Mouse (Mus musculus) limb, embryonic 14.5 days (tissue): ENCODE data around the gene Ypel3. TPM values are rescaled to one million over a fixed set of nuclear protein-coding genes. Genes with fewer than 3 reads are reported as not detected.

Source experiments
- ATAC-seq: fragments of 200-750 bp; cut with Nextera tagmentation; 2 replicates; pipeline ENCODE4 v1.8.0; 2017; ENCODE audit warnings: low read depth, moderate number of reproducible peaks, moderate TSS enrichment; ENCODE audit not compliant: low FRiP score
- DNase-seq: peaks from one replicate; pipeline ENCODE4 v3.0.0-alpha.2; 2015; ENCODE audit warnings: low spot score
- H3K27ac ChIP-seq: fragments of 300-500 bp; sonication (generic); replicated peaks from 2 replicates; pipeline ENCODE4 v1.5.1; 2014; ENCODE audit warnings: low read depth, mild to moderate bottlenecking, low read length, moderate library complexity, mixed read lengths
- H3K27me3 ChIP-seq: fragments of 300-500 bp; sonication (generic); 2 replicates; pipeline ENCODE4 v1.6.1; 2014; ENCODE audit warnings: low read length, mixed read lengths; ENCODE audit not compliant: control insufficient read depth, insufficient read depth
- H3K36me3 ChIP-seq: fragments of 300-500 bp; sonication (generic); 2 replicates; pipeline ENCODE4 v1.6.1; 2014; ENCODE audit warnings: mild to moderate bottlenecking, low read length, moderate library complexity, mixed read lengths; ENCODE audit not compliant: control insufficient read depth, insufficient read depth
- H3K4me1 ChIP-seq: fragments of 300-500 bp; sonication (generic); 2 replicates; pipeline ENCODE4 v1.6.1; 2014; ENCODE audit warnings: antibody characterized with exemption, low read length, mixed read lengths; ENCODE audit not compliant: control insufficient read depth, insufficient read depth
- H3K4me2 ChIP-seq: fragments of 300-500 bp; sonication (generic); replicated peaks from 2 replicates; pipeline ENCODE4 v1.6.1; 2014; ENCODE audit warnings: low read depth, mild to moderate bottlenecking, low read length, moderate library complexity; ENCODE audit not compliant: severe bottlenecking
- H3K4me3 ChIP-seq: fragments of 300-500 bp; sonication (generic); replicated peaks from 2 replicates; pipeline ENCODE4 v1.5.1; 2014; ENCODE audit warnings: low read length
- H3K9ac ChIP-seq: fragments of 300-500 bp; sonication (generic); 2 replicates; pipeline ENCODE4 v1.6.1; 2014; ENCODE audit warnings: mild to moderate bottlenecking, low read depth, low read length, moderate library complexity; ENCODE audit not compliant: severe bottlenecking
- H3K9me3 ChIP-seq: fragments of 300-500 bp; sonication (generic); 2 replicates; pipeline ENCODE4 v1.6.1; 2016; ENCODE audit warnings: low read length; ENCODE audit not compliant: control insufficient read depth
- POLR2A ChIP-seq: fragments of 200-500 bp; IDR thresholded peaks from 2 replicates; pipeline ENCODE4 v1.8.0; 2012; ENCODE audit warnings: inconsistent platforms, mild to moderate bottlenecking, moderate library complexity, borderline replicate concordance; ENCODE audit not compliant: insufficient read depth, insufficient read length; ENCODE audit errors: extremely low read depth
- WGBS: fragments of 180-500 bp; shearing (Covaris S2); extraction: QIAGEN DNeasy Blood & Tissue Kit; methylation state at CpG from one replicate; pipeline ENCODE4 v1.1.7; 2014; 5-methylcytosine and 5-hydroxymethylcytosine counted together
- polyA plus RNA-seq, 2 experiments: library from polyadenylated mRNA; depleted of rRNA in 1 of 2; stranded (reverse) in 1 of 2; unstranded in 1 of 2; fragments of >200 nt; fragmentation: Nextera tagmentation in 1 of 2; extraction: Ambion mirVana in 1 of 2; gene quantifications; 2 replicates each; pipeline versions ENCODE4 v1.2.1 to v1.2.3; 2012 to 2014

The Ypel3 gene
- polyA plus RNA-seq, 2 experiments = 131 to 144 TPM

- peak; percentile 56 for DNase-seq
- Histone ChIP-seq H3K9me3 (no peaks in the 10 kb centered on the region), H3K4me3 (peak overlapping the region; percentile 77), H3K4me2 (peak overlapping the region; percentile 93), H3K9ac (peak overlapping the region; percentile 85), H3K36me3 (peaks cover 30% of the 10 kb centered on the region), H3K4me1 (peaks cover 18% of the 10 kb centered on the region), H3K27me3 (no peaks in the 10 kb centered on the region), H3K27ac (peak overlapping the region; percentile 77)
- 27% methylated on average over 3 of the region's 3 CpGs for WGBS
- TF ChIP-seq POLR2A = no peak
- ATAC-seq = no peak
Measured at GRCm38 (mm10) chr7:126760391-126760802, 16.4 kb upstream of the Ypel3 start.

DNA sequence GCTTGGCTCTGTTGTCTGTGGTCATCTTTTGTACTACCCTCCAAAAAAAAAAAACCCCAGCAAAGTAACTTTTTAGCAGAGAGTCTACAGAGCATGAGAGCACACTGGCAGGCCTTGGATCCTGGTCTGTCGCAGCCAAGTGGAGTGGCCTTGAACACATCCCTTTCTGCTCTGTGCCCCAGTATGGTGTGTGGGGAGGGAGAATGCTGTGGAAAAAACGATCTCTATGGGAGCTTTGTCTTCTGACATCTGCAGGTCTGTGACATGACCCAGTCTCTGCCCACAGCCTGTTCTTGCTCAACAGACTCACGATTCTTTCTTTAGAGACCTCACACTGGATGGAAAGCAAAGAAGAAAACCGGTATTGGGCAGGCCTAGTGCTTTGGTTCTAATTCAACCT is 15.8 kb upstream of the Ypel3 start:
- no peak for TF ChIP-seq POLR2A
- Histone ChIP-seq H3K27ac (peak overlapping the region; percentile 77; the same call in 1 of the 2 replicates), H3K9ac (no peak overlapping the region), H3K36me3 (peaks cover 36% of the 10 kb centered on the region), H3K9me3 (no peaks in the 10 kb centered on the region), H3K4me1 (peaks cover 18% of the 10 kb centered on the region), H3K27me3 (no peaks in the 10 kb centered on the region), H3K4me3 (peak overlapping the region; percentile 77; the same call in 1 of the 2 replicates), H3K4me2 (peak overlapping the region; percentile 93; the same call in 1 of the 2 replicates)
- ATAC-seq (no peak), DNase-seq (no peak)
- WGBS = 67% methylated on average over 4 of the region's 4 CpGs

DNA sequence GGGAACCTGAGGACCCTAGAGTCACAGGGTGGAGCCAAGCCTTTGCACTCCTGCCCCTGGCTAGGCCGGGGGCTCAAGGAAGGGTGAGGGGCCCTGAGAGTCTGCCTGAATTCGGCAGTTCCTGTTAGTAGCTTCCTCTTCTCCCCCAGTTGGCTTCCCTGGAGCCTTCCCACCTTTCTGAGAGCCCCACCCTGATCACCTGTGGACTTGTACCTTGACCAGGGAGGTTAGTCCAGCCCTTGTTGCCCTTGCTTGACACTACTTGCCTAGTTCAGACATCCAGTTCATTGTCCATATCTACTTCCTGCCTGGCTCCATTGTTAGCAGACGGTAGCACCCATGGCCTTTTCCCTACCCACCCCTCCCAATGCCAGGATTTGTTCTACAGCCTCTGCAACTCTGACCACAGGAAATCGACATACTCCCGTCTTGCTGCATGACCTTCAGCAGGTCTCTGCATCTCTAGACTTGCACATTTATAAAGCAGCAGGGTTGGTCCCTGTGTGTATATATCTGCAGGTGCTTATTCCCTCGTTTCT is 15.2 kb upstream of the Ypel3 start:
- Histone ChIP-seq H3K4me3 (no peak overlapping the region), H3K4me1 (peaks cover 18% of the 10 kb centered on the region), H3K36me3 (peaks cover 42% of the 10 kb centered on the region), H3K9me3 (no peaks in the 10 kb centered on the region), H3K4me2 (no peak overlapping the region), H3K9ac (no peak overlapping the region), H3K27me3 (no peaks in the 10 kb centered on the region), H3K27ac (no peak overlapping the region)
- no peak for TF ChIP-seq POLR2A
- WGBS = 76% methylated on average over 6 of the region's 6 CpGs
- DNase-seq (no peak), ATAC-seq (no peak)

DNA sequence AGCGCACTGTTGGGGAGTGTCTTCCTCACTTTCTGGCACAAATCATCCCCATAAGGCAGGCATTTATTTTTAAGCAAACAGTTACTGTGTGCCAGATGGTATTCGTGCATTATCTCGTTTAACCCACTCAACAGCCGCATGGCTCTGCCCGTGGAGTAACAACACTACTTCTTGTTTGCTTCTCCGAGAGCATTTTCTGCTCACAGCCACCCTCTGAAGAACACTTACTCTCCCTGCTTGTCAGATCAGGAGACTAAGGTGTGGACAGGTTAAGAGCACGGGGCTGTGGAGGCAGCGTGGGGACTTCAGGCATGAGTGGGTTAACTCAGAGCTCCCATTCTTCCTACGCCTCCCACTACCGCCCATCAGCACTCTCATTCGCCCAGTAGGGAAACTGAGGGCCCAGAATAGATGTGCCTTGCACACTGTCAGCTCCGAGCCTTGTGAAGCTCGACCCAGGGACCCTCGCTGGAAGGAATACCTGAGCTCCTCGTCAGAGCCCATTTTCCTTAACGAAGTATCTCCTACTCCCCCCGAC is 14.2 kb upstream of the Ypel3 start:
- Histone ChIP-seq H3K27me3 (no peaks in the 10 kb centered on the region), H3K36me3 (peaks cover 51% of the 10 kb centered on the region), H3K9me3 (no peaks in the 10 kb centered on the region), H3K4me3 (0 out of 2 replicates have a peak overlapping the region, but pooled peaks have one; percentile 1), H3K4me2 (no peak overlapping the region; the same call in 1 of the 2 replicates), H3K4me1 (peaks cover 18% of the 10 kb centered on the region), H3K27ac (no peak overlapping the region), H3K9ac (no peak overlapping the region)
- 71% methylated on average over 17 of the region's 17 CpGs for WGBS
- DNase-seq (no peak), ATAC-seq (no peak)
- no peak for TF ChIP-seq POLR2A

GRCm38 (mm10) chr7:126765540-126765939 is 11.2 kb upstream of the Ypel3 start:
- Histone ChIP-seq H3K4me2 (no peak overlapping the region), H3K9ac (no peak overlapping the region), H3K36me3 (peaks cover 76% of the 10 kb centered on the region), H3K4me3 (no peak overlapping the region), H3K9me3 (no peaks in the 10 kb centered on the region), H3K4me1 (peaks cover 12% of the 10 kb centered on the region), H3K27ac (no peak overlapping the region), H3K27me3 (no peaks in the 10 kb centered on the region)
- DNase-seq (no peak), ATAC-seq (no peak)
- 88% methylated on average over 9 of the region's 9 CpGs for WGBS
- TF ChIP-seq POLR2A = no peak
